Comparison of ENCODE assay signal across 22 mouse cellular contexts in the genomic region with DNA sequence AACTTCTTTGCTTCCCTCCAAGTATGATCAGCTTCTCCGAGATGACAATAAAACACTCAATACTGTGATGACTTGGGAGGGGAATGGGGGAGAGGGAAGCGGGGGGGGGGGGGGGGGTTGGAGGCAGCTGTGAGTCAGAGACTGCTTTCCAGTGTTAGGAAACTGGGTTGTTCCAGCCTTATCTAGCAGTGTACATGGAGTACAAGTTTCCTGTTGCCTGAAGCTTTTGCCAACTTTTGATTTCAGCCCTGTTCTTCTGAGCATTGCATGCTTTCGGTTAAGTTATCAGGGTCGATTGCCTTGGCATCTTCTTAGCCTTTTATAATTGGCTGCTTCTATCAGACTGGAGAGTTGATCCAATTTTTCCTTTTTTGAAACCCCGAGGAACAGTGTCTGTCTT.
A peak's percentile ranks its signal among the peaks of the same experiment; 100 is the strongest.
DNase-seq lines count a peak whose midpoint lies in the region; ATAC-seq and TF ChIP-seq lines count a peak whose summit lies in the region.
"Had no signal": no experiment of that assay in that cellular context is flagged by ENCODE, and none has a peak within 500 bp of the region (broad histone marks: within the 10 kb centered on the region; RNA-seq: fewer than 3 reads in every experiment).

No protein-coding gene starts in this region.

- no peaks in the 10 kb centered on the region for H3K9me3 ChIP-seq in kidney, embryonic 16.5 days (ENCODE audit: low read length)
- H3K9me3 ChIP-seq: embryonic facial prominence, embryonic 15.5 days; G1E; intestine, embryonic 15.5 days; limb, embryonic 12.5 days; midbrain, embryonic 12.5 days; stomach, embryonic 15.5 days had no signal

- no peak overlapping the region for H3K4me2 ChIP-seq in kidney, embryonic 16.5 days (replicated peaks; ENCODE audit: low read depth, low read length)
- H3K4me2 ChIP-seq: embryonic facial prominence, embryonic 15.5 days; hindbrain, embryonic 14.5 days; intestine, embryonic 15.5 days; limb, embryonic 12.5 days; midbrain, embryonic 12.5 days; stomach, embryonic 15.5 days had no signal

- intact Hi-C loops in heart, adult 2 months (cut with DNase I): no loop called here
- intact Hi-C loops in heart, postnatal 14 days (cut with DNase I): no loop called here

- H3K4me3 ChIP-seq in heart, adult 2 months: no peak overlapping the region
- no peak overlapping the region for H3K4me3 ChIP-seq in kidney, embryonic 16.5 days (ENCODE audit: low read length)
- H3K4me3 ChIP-seq in lung, adult 2 months (replicated peaks; ENCODE audit: extremely low read depth, low read depth, low read length): no peak overlapping the region
- H3K4me3 ChIP-seq: embryonic facial prominence, embryonic 15.5 days; intestine, embryonic 15.5 days; limb, embryonic 12.5 days; midbrain, embryonic 12.5 days; stomach, embryonic 15.5 days had no signal

- H3K27ac ChIP-seq in heart, adult 2 months: peak overlapping the region; percentile 39
- H3K27ac ChIP-seq in kidney, embryonic 16.5 days (ENCODE audit: low read length): peak overlapping the region; percentile 53; the same call in 1 of the 2 replicates
- H3K27ac ChIP-seq: embryonic facial prominence, embryonic 15.5 days; hindbrain, embryonic 14.5 days; intestine, embryonic 15.5 days; limb, embryonic 12.5 days; liver, embryonic 14.5 days; midbrain, embryonic 12.5 days; stomach, embryonic 15.5 days had no signal

- 18% methylated on average over 5 of the region's 5 CpGs for WGBS in heart, adult 2 months
- 47% methylated on average over 5 of the region's 5 CpGs for WGBS in kidney, embryonic 16.5 days
- WGBS in lung, adult 2 months: 21% methylated on average over 5 of the region's 5 CpGs

- peak; percentile 21 for DNase-seq in adrenal gland, adult 2 months
- no peak for DNase-seq in adrenal gland, adult 8-10 months
- peak in 1 of 2 experiments; percentile 3 for DNase-seq in heart, adult 2 months
- no peak for DNase-seq in heart, postnatal 14 days
- no peak for DNase-seq in kidney, adult 11 months
- peak; percentile 45 for DNase-seq in lung, postnatal 25 days (ENCODE audit: low spot score)
- DNase-seq in lung, adult 2 months: no peak
- DNase-seq: cerebellum, adult 11-12 months; cerebellum, postnatal 14 days; retina, postnatal 1 day; thymus, adult 18-20 months; thymus, postnatal 4 days had no signal

- peaks cover 1% of the 10 kb centered on the region; the same call in 1 of the 2 replicates for H3K4me1 ChIP-seq in heart, adult 2 months (ENCODE audit: control insufficient read depth, insufficient read depth, low read length)
- H3K4me1 ChIP-seq in kidney, embryonic 16.5 days (ENCODE audit: insufficient read depth, low read length): peaks cover 18% of the 10 kb centered on the region; the same call in 1 of the 2 replicates
- peaks cover 2% of the 10 kb centered on the region; the same call in 1 of the 2 replicates for H3K4me1 ChIP-seq in lung, adult 2 months (ENCODE audit: control insufficient read depth, insufficient read depth, low read length)
- H3K4me1 ChIP-seq: stomach, embryonic 15.5 days had no signal

- no peak for TF ChIP-seq POLR2A in heart, adult 2 months (IDR thresholded peaks at IDR 0.05; ENCODE audit: insufficient read depth, low read depth, low read length)
- TF ChIP-seq POLR2A in lung, adult 2 months (IDR thresholded peaks at IDR 0.05; ENCODE audit: borderline replicate concordance, extremely low read depth, low read depth, low read length): no peak

- peaks cover 2% of the 10 kb centered on the region; the same call in 1 of the 2 replicates for H3K36me3 ChIP-seq in heart, adult 2 months (ENCODE audit: control insufficient read depth, insufficient read depth, low read length)
- H3K36me3 ChIP-seq in kidney, embryonic 16.5 days (ENCODE audit: insufficient read depth, low read length): no peaks in the 10 kb centered on the region
- H3K36me3 ChIP-seq: embryonic facial prominence, embryonic 15.5 days; G1E; intestine, embryonic 15.5 days; limb, embryonic 12.5 days; midbrain, embryonic 12.5 days; stomach, embryonic 15.5 days had no signal

- no peak for TF ChIP-seq CTCF in heart, adult 2 months (IDR thresholded peaks at IDR 0.05)
- TF ChIP-seq CTCF in lung, adult 2 months (IDR thresholded peaks at IDR 0.05; ENCODE audit: insufficient read depth, low read length): no peak

- no peaks in the 10 kb centered on the region for H3K27me3 ChIP-seq in heart, adult 2 months (ENCODE audit: control insufficient read depth, insufficient read depth, low read length)
- no peaks in the 10 kb centered on the region for H3K27me3 ChIP-seq in kidney, embryonic 16.5 days (ENCODE audit: insufficient read depth, low read length)

- TF ChIP-seq EP300 in heart, adult 2 months (IDR thresholded peaks at IDR 0.05; ENCODE audit: insufficient read depth, low read depth, low read length): no peak

- no peak overlapping the region for H3K9ac ChIP-seq in heart, adult 2 months (ENCODE audit: low read depth, low read length)
- H3K9ac ChIP-seq in kidney, embryonic 16.5 days (replicated peaks; ENCODE audit: low read length): no peak overlapping the region
- H3K9ac ChIP-seq: embryonic facial prominence, embryonic 15.5 days; hindbrain, embryonic 14.5 days; intestine, embryonic 15.5 days; limb, embryonic 12.5 days; liver, embryonic 14.5 days; midbrain, embryonic 12.5 days; stomach, embryonic 15.5 days had no signal

- no peak for ATAC-seq in kidney, embryonic 16.5 days (ENCODE audit: low FRiP score, low TSS enrichment)
- ATAC-seq: forebrain, embryonic 16.5 days; intestine, embryonic 15.5 days had no signal

- no peaks in the 10 kb centered on the region for H3K79me2 ChIP-seq in heart, adult 2 months (replicated peaks; ENCODE audit: control insufficient read depth, insufficient read depth, low read length)

Comparison
In these comparisons a context has a peak if more than half of its experiments do, and no peak if none do; other contexts are left out.
1. DNase-seq: peak in adrenal gland, adult 2 months (single experiment) and lung, postnatal 25 days (single experiment); none in adrenal gland, adult 8-10 months (single experiment), heart, postnatal 14 days (0 of 2), kidney, adult 11 months (single experiment) and lung, adult 2 months (single experiment).